Mouse (Mus musculus): Measurements from ENCODE around the gene Utrn.

Gene Utrn

GRCm38 (mm10) chr10:12423994-12424725, 445.0 kb downstream of the Utrn start:
- DNase-seq (ENCODE audit: low spot score): no peak

DNA sequence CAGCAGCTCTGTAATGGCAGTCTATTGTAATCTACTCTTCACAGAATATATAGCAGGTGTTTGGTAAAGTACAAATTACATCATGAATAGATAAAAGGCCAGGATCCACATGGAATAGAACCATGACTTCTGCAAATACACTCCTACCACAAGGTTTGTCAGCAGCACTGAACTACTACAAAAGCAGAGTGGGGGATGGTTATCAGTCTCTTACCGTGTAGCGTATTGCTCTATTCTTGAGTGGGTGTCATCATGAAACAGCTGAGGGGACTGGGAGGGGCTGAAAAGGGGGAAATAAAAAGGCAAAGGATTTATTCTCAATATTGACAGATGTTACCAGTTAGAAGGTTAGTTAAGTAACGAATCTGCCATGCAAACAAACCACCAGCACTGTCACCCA, 454.2 kb downstream of the Utrn start:
- no peak for DNase-seq (ENCODE audit: low spot score)

DNA sequence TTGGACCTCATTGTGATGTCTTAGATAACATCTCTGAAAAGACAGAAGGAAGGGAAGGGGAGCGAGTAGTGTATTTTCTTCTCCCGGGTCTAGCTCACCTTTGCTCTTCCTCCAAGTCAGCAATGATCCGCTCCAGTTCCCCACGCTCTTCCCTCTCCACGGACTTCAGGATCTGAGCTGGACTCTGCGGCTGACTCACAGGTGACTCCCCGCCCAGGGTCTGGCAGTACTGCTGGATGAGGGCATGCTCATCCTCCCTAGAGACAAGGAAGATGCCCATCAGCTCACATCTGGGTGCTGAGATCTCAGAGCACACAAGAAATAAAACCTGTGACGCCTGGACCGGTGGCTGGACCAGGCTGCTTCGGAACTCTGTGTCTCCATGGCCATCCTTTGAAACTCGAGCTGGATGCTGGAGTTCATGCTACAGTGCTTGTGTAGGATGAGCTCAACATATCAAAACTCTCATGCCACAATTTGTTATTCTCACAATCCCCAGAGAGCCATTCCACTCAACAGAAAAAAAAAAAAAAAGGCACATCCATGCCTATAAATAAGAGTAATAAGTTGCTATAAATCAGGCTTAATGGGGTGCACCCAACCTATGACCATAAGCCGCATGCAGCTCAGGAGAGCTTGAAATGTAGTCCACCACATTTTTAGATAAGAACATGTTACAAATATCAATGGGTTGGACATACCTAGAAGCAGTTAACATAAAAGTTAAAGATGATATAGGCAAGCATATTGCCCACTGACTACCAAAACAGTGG, 462.6 kb downstream of the Utrn start:
- no peak for DNase-seq (ENCODE audit: low spot score)

DNA sequence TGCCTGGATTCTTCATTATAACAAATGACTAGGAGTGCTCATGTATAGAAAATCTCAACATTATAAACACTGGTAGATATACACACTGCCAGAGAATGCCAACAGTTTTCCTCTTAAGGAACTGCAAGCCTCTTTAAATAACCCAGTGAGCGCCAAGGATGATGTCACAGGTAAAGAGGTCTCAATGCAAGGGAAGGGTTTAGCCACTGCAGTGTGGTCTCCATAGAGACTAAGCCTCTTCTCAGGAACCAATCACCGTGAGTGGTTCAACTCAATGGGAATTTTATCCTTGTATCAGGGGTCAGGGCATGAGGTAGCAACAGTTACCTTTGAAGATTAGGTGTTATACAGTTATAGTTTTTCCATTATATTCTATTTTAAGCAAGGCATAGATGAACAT, 469.7 kb downstream of the Utrn start:
- DNase-seq (ENCODE audit: low spot score): no peak

- no peak for DNase-seq (ENCODE audit: low spot score)
These were observed 489.0 kb downstream of the Utrn start for GRCm38 (mm10) chr10:12380139-12380538.

DNA sequence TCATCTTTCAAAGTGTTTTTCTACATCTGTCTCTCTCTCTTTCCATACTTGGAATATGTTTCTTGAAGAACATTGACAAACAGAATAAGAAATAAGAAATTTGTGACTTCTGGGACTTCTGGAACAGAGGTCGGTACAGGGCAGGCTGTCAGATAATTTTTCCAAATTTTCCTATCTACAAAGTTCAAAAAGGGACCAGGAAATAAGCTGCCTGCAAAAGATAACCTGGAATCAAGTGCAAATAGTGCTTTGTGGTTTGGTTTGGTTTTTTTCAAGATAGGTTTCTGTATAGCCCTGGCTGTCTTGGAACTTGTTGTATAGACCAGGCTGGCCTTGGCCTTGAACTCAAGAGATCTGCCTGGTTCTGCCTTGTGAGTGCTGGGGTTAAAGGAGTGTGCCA, 490.0 kb downstream of the Utrn start:
- DNase-seq (ENCODE audit: low spot score): no peak

DNA sequence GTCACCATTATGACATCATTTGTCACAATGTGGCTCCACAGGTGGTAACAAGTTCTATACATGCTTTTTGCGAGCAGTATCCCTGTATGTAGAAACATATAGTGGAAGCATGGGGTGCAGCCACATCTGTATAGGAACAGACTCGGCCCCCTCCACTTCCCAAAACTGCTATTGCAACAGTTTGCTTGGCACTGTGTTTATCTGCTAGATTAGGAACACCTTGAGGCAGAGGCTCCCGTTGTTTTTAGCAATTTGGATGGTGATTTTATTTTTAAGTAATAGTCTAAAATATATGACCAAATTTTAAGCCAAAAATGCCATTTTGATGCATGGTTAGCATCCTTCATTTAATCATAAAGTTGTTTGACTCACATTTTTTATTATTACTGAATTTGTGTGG, 491.4 kb downstream of the Utrn start:
- DNase-seq (ENCODE audit: low spot score): no peak

- no peak for DNase-seq (ENCODE audit: low spot score)
These were observed 493.1 kb downstream of the Utrn start for GRCm38 (mm10) chr10:12376015-12376414.

DNA sequence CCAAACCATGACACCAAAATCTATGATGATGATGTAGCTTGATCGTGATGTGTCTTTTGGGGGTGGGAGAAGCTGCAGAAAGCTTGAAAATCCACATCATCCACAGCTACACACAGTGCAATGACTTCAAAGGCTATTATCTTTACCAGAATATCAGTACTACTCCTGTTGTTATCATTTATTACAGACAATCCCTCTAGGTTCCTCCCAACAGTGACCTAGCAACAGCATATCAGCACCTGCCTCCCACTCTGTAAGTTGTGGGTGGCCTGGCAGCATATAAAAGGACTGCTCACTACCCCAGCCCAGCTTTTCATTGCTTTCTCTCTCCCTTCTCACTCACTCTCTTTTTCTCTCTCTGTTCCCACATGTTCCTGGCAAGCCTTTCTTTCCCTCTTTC, 494.4 kb downstream of the Utrn start:
- no peak for DNase-seq (ENCODE audit: low spot score)

GRCm38 (mm10) chr10:12354556-12354955, 514.6 kb downstream of the Utrn start:
- DNase-seq (ENCODE audit: low spot score): no peak

DNA sequence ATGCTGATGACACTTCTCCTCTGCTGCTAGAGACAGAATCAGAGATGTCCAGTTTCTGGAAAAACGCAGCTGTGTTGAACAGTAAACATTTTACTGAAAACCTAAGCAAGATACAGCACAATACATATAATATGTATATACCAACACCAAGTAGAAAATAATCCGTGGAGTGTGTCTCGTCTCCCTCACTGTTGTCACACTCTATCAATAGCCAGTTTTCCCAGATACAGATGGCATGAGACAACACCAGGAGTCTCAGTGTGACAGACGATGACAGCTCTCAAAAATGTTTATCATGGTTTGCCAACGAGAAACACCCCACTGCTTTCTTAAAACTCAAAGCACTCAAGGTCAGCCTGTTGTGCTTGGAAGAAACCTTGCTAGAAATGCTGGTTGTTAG, 515.1 kb downstream of the Utrn start:
- no peak for DNase-seq (ENCODE audit: low spot score)

DNA sequence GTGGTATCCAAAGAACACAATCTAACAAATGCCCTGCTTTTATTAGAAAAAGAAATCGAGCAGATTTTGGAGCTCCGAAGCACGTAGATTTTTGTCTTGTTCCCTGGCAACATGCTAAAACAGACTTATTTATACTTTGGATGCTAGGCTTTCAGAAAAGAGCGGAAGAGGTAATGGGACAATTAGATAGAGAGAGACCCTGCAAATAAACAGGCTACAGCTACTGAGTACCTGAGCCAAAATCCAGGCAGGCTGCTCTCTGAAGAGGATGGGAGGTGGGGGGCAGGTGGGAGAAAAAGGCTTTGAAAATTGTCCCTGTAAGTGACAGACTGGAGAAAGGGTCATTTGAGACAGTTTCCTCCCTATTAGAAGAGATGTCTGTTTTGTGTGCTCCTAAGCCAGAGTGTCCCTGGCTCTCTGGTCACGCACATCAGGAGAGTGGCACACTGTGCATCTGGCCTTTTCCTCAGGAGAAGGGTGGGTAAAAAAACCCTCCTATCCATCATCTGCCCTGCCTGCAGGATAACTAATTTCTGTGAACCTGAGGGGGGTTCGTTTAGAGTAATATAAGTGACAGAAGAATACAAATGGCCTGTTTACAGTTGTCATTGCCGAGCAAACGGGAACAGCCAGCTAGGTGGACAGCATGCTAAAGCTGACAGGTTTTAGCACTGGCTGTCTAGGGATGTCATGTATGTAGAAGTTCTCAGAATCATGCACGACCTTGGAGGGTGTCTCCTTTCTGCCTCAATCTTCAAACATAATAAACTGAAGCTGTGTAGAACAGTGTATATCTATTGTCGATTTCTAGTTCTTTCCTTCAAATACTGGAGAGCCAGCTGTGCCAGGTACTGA, 529.2 kb downstream of the Utrn start:
- no peak for DNase-seq (ENCODE audit: low spot score)

GRCm38 (mm10) chr10:12339005-12339703, 530.0 kb downstream of the Utrn start:
- DNase-seq (ENCODE audit: low spot score): no peak
